Mouse (Mus musculus): ENCODE measurements around the gene Opcml. TPM values are rescaled to one million over a fixed set of nuclear protein-coding genes. Genes with fewer than 3 reads are reported as not detected.

Gene Opcml
- polyA plus RNA-seq, 1 experiment: 0.04 TPM

DNA sequence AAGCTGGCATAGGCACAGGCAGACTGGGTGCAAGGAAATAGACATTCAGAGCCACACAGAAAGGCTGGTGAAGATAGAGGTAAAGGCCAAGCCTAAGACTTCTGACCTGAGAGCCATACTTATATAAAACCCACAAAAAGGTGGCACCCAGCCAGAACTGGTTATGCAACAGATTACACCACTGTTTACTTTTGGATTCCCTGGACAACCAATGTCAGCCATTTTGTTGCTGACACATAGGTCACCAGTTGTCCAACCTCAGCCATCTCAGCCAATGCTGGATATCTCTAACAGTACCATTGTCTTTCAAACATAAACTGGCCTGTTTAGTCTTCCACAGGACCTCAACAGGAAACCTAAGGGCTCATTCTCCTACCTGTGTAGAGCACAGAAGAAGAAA is 11.8 kb downstream of the Opcml start:
- Histone ChIP-seq H3K4me1 (ENCODE audit: control insufficient read depth, insufficient read depth, insufficient read length, low read length) (no peaks in the 10 kb centered on the region), H3K36me3 (ENCODE audit: control insufficient read depth, insufficient read depth, low read length) (no peaks in the 10 kb centered on the region), H3K4me3 (ENCODE audit: low read depth, low read length) (no peak overlapping the region), H3K27me3 (ENCODE audit: control insufficient read depth, insufficient read depth, low read length) (no peaks in the 10 kb centered on the region), H3K27ac (ENCODE audit: insufficient read depth, low read depth, low read length) (no peak overlapping the region)
- TF ChIP-seq CTCF (IDR thresholded peaks at IDR 0.05; ENCODE audit: extremely low read depth, insufficient read length, insufficient replicate concordance, low read depth, low read length) (no peak), POLR2A (IDR thresholded peaks at IDR 0.05; ENCODE audit: low read depth, low read length) (no peak)

DNA sequence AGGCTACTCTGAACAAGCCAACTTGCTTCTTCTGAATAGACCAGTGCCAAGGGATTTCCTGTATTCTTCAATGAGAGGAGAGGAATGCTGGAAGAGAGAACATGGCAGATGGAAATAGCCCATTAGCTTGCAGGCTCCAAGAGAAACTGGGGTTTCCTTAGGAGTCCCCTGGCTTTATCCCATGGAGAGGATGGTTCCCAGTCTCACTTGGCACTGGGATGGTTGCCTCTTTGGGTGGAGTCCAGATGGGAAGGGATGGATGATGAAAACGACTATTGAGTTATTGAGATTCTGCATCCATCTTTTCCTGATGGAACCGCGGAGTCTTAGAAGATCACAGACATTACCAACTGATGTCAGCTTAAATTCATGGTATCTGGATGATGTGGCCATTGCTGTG is 13.9 kb downstream of the Opcml start:
- WGBS: 92% methylated on average over 3 of the region's 3 CpGs
- no peaks in the 10 kb centered on the region for H3K4me1 ChIP-seq (ENCODE audit: control insufficient read depth, insufficient read depth, insufficient read length, low read length)
- no peaks in the 10 kb centered on the region for H3K27me3 ChIP-seq (ENCODE audit: control insufficient read depth, insufficient read depth, low read length)
- H3K27ac ChIP-seq (ENCODE audit: insufficient read depth, low read depth, low read length): no peak overlapping the region
- no peak overlapping the region for H3K4me3 ChIP-seq (ENCODE audit: low read depth, low read length)
- H3K36me3 ChIP-seq (ENCODE audit: control insufficient read depth, insufficient read depth, low read length): no peaks in the 10 kb centered on the region
- no peak for TF ChIP-seq CTCF (IDR thresholded peaks at IDR 0.05; ENCODE audit: extremely low read depth, insufficient read length, insufficient replicate concordance, low read depth, low read length)
- TF ChIP-seq POLR2A (IDR thresholded peaks at IDR 0.05; ENCODE audit: low read depth, low read length): no peak

DNA sequence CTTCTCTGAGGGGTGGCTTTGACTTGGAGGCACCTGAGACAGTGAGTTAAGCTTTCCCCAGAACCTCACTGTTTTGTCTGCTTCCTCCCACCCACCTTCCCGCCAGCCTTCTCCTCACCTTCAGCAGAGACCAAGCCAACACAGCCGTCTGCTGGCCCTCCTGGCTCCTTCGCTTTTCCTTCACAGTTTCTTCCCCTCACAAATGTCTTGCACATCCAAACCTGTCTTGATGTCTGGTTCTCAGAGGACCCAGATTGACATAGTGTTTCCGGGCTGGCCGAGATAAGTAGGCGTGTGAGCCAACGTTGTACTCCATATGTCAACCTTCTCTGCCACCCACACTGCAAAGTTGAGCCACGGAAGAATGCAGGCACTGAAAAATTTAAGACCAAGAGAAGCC is 19.2 kb downstream of the Opcml start:
- TF ChIP-seq CTCF (IDR thresholded peaks at IDR 0.05; ENCODE audit: extremely low read depth, insufficient read length, insufficient replicate concordance, low read depth, low read length) (no peak), POLR2A (IDR thresholded peaks at IDR 0.05; ENCODE audit: low read depth, low read length) (no peak)
- WGBS: 87% methylated on average over 8 of the region's 8 CpGs
- H3K36me3 ChIP-seq (ENCODE audit: control insufficient read depth, insufficient read depth, low read length): no peaks in the 10 kb centered on the region
- no peaks in the 10 kb centered on the region for H3K27me3 ChIP-seq (ENCODE audit: control insufficient read depth, insufficient read depth, low read length)
- no peak overlapping the region for H3K4me3 ChIP-seq (ENCODE audit: low read depth, low read length)
- H3K4me1 ChIP-seq (ENCODE audit: control insufficient read depth, insufficient read depth, insufficient read length, low read length): no peaks in the 10 kb centered on the region
- no peak overlapping the region for H3K27ac ChIP-seq (ENCODE audit: insufficient read depth, low read depth, low read length)

DNA sequence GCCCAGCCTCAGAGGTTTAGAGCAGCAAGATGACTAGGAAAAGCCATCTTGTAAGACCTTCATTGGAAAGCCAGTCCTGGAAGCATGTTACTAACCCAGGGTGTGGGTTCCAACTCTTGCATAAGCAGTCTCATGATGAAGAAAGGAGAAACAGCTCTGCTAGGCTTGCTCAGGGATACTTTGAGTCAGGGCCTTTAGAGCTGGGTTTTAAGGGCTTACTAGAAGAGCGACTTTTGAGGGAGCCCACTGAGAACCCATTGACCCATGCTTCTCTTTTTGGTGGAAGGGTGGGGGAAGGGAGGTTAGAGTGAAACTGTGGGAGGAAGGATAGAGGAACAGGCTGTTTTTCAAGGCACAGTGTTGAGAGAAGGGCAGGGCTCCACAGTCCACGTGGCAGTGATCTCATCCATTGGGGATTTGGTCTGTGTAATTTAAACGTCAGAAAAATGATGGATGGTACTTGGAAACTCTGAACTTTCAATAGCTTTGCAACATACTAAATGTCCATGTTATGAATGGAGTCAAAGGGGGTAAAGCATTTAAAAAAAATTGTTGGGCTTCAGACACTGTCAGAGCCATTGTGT is 22.7 kb downstream of the Opcml start:
- Histone ChIP-seq H3K4me1 (ENCODE audit: control insufficient read depth, insufficient read depth, insufficient read length, low read length) (no peaks in the 10 kb centered on the region), H3K36me3 (ENCODE audit: control insufficient read depth, insufficient read depth, low read length) (no peaks in the 10 kb centered on the region), H3K27me3 (ENCODE audit: control insufficient read depth, insufficient read depth, low read length) (no peaks in the 10 kb centered on the region), H3K27ac (ENCODE audit: insufficient read depth, low read depth, low read length) (no peak overlapping the region), H3K4me3 (ENCODE audit: low read depth, low read length) (no peak overlapping the region)
- TF ChIP-seq CTCF (IDR thresholded peaks at IDR 0.05; ENCODE audit: extremely low read depth, insufficient read length, insufficient replicate concordance, low read depth, low read length) (no peak), POLR2A (IDR thresholded peaks at IDR 0.05; ENCODE audit: low read depth, low read length) (no peak)
- 23% methylated on average over 3 of the region's 3 CpGs for WGBS

DNA sequence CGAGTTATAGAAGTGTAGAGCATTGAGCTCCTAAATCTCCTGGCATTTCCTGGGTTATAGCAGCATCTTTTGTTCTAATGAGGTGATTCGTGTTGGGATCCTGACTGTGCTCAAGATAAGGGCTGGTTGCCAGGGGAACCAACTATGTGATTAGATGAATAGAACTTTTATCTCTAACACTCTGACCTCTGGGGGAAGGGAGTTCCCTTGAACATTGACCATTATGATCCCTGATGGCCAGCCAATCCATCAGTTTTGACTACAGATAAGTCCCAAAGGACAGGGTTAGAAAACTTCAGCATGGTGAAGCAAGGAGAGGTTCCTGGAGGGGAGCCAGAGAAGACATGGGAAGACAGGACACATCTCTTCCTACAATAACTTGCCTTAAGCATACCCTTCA is 23.6 kb downstream of the Opcml start:
- no peak overlapping the region for H3K27ac ChIP-seq (ENCODE audit: insufficient read depth, low read depth, low read length)
- H3K36me3 ChIP-seq (ENCODE audit: control insufficient read depth, insufficient read depth, low read length): no peaks in the 10 kb centered on the region
- no peak for TF ChIP-seq POLR2A (IDR thresholded peaks at IDR 0.05; ENCODE audit: low read depth, low read length)
- no peak for TF ChIP-seq CTCF (IDR thresholded peaks at IDR 0.05; ENCODE audit: extremely low read depth, insufficient read length, insufficient replicate concordance, low read depth, low read length)
- H3K4me1 ChIP-seq (ENCODE audit: control insufficient read depth, insufficient read depth, insufficient read length, low read length): no peaks in the 10 kb centered on the region
- no peaks in the 10 kb centered on the region for H3K27me3 ChIP-seq (ENCODE audit: control insufficient read depth, insufficient read depth, low read length)
- H3K4me3 ChIP-seq (ENCODE audit: low read depth, low read length): no peak overlapping the region
- WGBS: 9% methylated on average over 2 of the region's 2 CpGs

DNA sequence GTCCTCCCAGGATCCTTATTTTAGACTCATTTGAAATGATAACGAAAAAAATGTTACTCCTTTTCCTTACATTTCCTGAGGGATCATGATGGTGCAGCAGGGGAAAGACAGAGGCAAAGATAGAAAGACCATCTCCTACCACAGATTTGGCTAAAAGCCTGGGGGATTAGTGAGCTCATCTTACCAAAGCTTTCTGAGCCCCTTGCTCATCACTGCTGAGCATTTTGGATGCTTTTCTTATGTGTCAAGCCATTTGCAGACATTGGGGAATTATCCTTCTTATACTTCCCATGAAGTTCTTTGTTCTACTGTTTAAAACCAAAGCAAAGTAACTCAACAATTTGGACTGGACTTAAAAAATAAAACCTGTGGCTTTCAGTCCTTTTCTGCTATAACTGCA is 30.6 kb downstream of the Opcml start:
- no peaks in the 10 kb centered on the region for H3K27me3 ChIP-seq (ENCODE audit: control insufficient read depth, insufficient read depth, low read length)
- TF ChIP-seq CTCF (IDR thresholded peaks at IDR 0.05; ENCODE audit: extremely low read depth, insufficient read length, insufficient replicate concordance, low read depth, low read length): no peak
- TF ChIP-seq POLR2A (IDR thresholded peaks at IDR 0.05; ENCODE audit: low read depth, low read length): no peak
- no peak overlapping the region for H3K4me3 ChIP-seq (ENCODE audit: low read depth, low read length)
- H3K36me3 ChIP-seq (ENCODE audit: control insufficient read depth, insufficient read depth, low read length): no peaks in the 10 kb centered on the region
- no peaks in the 10 kb centered on the region for H3K4me1 ChIP-seq (ENCODE audit: control insufficient read depth, insufficient read depth, insufficient read length, low read length)
- 22% methylated on average over 1 of the region's 1 CpGs for WGBS
- no peak overlapping the region for H3K27ac ChIP-seq (ENCODE audit: insufficient read depth, low read depth, low read length)

DNA sequence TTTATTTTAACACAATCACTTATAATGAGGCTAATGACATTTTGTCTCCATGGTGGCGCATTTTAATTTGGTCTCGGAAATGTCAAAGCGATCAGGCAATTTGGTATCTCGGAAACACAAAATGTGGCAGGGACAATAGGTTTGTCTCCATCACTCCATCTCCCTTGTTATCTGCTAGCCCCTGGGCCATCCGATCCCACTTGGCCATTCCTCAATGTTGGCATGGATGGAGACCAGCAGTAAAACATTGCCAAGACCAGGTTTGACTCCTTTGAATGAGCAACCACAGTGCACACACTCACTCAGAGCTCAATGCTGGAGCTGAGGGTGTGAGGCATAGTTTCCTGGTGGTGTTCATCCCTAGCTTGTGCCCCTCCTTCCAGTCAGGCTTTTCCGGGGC is 32.1 kb downstream of the Opcml start:
- no peaks in the 10 kb centered on the region for H3K4me1 ChIP-seq (ENCODE audit: control insufficient read depth, insufficient read depth, insufficient read length, low read length)
- no peak overlapping the region for H3K27ac ChIP-seq (ENCODE audit: insufficient read depth, low read depth, low read length)
- H3K4me3 ChIP-seq (ENCODE audit: low read depth, low read length): no peak overlapping the region
- no peaks in the 10 kb centered on the region for H3K27me3 ChIP-seq (ENCODE audit: control insufficient read depth, insufficient read depth, low read length)
- 92% methylated on average over 6 of the region's 6 CpGs for WGBS
- H3K36me3 ChIP-seq (ENCODE audit: control insufficient read depth, insufficient read depth, low read length): no peaks in the 10 kb centered on the region
- no peak for TF ChIP-seq POLR2A (IDR thresholded peaks at IDR 0.05; ENCODE audit: low read depth, low read length)
- TF ChIP-seq CTCF (IDR thresholded peaks at IDR 0.05; ENCODE audit: extremely low read depth, insufficient read length, insufficient replicate concordance, low read depth, low read length): no peak

Measured in small intestine, adult 2 months (tissue).